Mouse (Mus musculus): ENCODE measurements around the gene Gm20388.
A peak's percentile ranks its signal among the peaks of the same experiment; 100 is the strongest.

The Gm20388 gene

DNA sequence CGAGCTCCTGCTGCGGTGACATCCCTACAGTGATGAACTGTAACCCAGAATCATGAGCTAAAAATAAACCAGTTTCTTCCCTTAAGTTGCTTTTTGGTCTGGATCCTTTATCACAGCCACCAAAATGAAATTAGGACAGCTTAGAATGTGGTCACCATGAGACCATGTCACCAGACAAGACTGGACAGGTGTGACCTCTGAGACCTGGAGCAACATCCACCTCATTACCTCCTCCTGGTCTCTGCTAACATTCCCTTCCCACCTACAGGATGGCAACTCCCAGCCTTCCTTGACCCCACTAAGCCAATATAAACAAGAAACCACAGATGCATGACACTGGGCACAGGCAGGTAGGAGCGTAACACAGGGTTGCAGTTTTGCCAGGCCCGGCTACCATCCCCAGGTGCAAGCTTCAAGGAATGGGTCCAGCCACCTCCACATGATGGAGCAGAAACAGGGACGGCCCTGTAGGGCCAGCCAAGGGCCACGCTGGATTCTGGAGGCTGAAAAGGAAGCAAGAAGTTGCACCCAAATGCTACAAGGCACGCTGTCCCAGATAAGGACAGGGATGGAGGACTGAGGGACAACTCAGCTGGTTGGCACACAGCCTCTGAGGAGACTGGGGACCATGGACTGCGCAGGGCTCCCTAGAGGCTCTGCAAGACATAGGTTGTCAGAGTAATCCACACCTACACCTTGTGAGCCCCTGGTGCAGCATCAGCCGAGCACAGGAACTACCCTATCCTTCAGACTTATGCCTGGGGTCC, 2627.9 kb downstream of the Gm20388 start:
- DNase-seq, result no peak

DNA sequence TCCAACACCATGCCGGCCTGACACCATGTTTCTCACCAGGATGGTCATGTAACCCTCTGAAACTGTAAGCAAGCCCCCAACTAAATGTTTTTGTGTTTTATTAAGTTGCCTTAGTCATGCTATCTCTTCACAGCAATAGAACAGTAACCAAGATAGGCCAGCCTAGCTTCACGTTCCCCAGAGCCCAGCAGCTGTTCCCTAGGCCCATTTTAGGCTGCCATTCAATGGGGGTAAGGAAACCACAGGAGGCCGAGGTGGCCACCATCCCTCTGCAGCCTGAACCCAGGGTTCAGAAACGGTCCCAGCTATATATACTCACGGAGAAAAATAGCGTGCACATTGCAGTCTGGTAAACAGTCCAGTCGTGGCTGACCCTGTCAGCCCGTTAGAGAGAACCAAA, 2633.5 kb downstream of the Gm20388 start:
- no peak for DNase-seq

DNA sequence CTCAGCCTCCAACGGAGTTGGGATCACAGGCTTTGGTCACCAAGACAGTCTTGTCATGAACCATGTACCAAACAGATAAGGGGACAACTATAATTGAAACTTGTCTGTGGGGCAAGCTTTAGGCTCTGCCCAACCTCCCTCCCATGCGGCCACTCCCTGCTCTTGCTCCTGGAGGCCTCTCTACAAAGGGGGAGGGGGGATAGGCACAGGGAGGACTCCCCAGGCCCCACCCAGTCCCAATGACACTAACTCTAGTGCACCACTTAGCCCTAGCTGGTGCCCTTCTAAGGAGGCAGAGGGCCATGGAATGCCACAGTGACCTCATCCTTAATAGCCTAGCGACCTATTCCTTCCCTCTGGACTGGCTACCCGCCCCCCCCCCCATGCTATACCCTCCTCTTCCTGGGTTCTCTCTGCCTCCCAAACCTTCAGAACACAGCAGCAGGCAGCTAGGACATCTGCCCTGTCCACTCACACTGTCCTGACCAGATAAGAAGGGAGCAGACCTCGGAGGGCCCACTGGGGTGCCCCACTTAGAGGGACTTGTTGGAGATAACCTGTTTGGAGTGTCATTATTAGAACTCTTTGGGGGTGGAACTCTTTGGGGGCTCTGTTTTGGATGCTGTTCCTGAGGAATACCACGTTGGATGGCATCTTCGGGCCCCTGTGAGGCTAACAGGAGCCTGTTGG, 2635.6 kb downstream of the Gm20388 start:
- no peak for DNase-seq

DNA sequence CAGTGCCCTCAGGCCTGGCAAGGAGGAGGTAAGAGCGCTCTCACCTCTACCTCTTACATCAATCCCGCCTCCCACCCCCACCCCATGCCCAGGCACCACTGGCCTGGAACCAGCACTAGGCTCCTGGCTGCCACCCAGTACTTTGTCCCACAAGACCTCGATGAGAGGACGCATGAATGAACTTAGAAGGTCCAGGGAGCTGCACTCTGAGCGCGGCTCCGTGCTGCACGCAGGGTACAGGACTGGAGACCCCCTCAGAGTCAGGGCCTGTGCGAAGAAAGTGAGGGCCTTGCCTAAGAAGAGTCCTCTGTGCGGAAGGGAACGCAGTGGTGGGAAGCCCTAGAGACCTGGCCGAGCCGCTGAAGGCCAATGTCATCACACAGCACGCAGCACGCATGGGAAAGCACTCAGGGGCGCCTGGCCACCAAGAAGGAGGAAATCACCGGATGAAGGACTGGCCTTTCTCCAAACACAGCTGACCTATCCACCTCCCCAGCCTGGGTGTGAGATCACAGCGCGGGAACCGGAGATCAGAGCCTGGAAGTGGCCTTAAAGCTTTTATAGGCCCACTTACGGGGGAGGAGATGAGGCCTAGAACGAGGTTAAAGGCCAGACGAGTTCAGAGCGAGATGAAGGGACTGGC, 2636.3 kb downstream of the Gm20388 start:
- DNase-seq, result no peak

DNA sequence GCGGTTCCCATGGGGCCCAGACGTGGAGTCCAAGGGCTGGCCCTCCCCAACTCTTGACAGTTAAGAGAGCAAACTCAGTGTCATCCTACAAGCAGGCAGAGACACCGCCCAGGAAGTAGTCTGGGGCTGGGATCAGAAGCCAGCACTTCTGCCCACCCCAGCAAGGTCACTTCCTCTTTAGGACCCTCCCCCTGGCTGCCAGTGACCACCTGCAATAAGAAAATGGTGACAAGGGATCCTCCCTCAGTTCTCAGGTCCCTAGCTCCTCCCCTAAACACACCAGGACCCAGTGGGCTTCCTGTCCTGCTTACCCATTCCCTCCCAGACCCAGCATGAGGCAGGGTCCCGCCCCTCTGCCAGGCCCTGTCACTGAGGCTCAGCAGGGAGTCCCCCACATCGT, 2637.2 kb downstream of the Gm20388 start:
- DNase-seq, result no peak

DNA sequence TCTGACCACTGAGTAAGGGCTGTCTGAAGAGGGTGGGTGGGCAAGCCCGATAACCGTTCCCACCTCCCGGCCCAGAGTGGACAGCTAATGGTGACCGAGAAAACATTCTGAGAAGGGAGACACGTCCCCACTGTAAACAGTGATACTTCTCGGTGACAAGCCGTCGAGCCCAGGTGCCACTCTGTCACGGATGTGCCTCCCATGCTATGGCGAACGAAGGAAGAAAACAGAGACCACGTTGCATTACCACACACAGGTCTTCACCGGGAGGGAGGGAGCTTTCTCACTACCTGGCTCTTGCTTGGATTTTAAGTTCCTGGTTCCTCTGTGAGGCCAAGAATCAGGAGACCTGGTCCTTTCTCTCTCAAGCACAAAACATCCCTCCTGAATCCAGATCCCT, 2637.7 kb downstream of the Gm20388 start:
- DNase-seq, result no peak

DNA sequence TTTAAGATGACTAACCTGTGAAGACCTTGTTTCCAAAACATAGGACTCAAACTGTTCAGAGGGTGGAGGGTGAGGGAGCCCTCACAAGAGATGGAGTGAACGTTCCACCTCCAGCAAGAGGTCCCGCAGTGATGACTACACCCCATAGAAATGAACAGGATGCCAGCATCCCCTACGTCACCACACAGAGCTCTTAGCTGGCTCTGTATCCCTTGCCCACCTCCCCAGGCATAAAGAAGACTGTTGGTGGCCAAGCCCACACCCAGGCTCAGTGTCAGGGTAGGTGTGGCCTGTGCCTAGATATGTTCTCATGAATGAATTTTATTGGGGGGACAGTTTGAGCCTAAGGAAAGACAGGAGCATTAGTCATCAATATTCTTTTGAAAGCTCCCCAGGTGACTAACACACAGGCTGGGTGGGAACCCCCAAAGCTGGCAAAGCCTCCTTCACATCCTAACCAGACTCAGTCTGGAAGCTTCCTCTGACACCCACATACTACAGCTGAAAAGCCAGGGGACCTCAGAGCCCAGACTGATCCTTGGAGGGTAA, 2638.3 kb downstream of the Gm20388 start:
- DNase-seq, result no peak

DNA sequence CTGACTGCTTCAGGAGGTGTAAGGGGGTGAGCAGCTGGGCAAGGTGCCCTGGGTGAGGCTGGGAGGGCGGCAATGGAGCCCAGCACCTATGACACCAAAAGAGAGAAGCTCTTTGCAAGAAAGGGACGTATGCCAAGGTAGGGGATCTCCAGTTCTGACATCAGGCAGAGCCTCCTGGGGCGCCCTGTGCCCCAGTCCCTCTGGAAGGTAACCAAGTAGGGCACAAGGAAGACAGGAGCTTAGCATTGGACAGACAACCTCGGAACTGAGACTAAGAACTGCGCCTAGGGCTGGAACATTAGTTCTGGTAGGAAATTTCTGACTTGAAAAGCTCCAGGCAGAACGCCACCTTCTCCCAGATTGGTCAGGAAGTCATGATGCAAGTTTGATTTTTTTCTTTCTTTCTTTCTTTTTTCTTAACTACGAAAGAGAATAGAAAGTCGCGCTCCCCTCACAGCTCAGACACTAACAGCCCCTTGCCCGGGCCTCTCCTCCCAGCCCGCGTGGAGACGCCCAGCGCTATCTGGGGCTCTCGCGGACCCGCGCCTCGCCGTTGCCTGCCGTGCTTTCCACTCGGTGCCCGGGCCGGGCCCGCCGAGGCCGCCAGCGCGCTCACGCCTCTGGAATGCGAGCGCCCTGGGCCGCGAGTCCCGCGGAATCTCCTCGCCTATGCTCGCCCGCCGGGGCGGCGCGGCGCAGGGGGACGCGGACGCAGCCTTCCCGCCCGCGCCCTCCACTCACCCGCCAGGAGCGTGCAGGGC, 2639.8 kb downstream of the Gm20388 start:
- no peak for DNase-seq

DNA sequence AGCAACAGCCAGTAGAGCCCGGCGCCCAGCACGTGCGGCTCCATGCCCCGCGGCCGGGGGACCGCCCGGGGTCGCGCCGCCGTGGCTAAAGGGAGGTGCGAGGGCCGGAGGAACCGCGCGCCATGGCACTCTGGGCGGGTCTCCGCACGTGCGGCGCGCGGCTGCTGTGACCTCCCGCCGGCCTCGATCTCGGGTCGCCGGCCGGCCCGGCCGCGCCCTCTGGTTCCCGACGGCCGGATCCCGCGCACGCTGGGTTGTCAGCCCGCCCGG, 2640.3 kb downstream of the Gm20388 start:
- DNase-seq, result no peak

DNA sequence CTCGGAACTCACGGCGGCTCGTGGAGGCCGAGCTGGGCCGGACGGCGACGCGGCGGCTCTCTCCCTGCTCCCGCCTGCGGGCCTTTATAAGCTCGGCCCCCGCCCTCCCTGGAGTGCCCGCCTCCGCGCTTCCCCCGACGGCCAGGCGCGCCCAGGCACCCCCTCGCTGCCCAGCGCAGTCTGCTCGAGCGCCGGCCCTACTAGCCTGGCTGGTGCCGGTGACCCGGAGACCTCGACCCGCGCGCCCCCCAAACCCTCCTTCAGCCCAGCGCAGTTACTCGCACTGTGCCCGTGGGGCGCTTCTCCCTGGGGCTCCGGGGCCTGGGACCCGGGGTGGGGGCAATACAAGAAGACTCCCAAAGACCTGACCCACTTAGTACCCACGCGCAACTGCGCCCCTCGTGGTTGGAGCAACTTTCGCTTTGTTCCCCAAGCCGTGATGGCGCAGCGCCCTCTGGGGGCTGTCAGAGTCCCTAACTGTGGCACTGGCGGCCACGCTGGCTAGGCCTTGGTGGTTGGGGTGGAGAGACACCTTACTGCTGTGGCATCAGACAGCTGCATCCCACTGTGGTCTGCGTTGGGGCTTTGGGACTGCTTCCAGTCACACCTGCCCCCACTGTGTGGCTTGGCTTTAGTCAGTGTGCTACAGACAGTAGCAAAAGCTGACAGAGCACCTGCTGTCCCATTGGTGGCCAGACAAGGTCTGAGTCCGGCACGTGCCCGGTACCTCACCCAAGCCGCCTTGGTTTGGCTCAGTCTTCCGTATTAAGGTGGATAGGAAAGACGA, 2640.8 kb downstream of the Gm20388 start, which contains the start of gene Piezo1:
TSS of gene Piezo1 (minus strand) at position 65 of the 787 bp plus-strand sequence.
- no peak for DNase-seq

DNA sequence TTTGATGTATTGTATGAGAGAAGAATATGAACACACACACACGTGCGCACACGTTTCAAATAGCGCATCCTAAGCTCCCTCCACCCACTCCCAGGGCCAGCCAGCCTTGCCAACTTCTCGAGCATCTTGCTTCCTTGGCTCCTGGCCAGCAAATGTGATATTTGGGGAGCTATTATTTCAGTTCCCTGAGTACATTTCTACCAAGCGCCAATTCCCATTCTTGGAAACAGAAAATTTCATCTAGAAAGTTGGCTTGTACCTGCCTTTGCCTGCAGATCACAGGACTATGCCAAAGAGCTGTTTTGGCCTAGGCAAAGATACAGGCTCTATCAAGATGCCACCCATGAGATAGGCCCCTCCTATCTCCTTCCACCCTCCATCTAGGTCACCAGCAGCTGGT, 2644.1 kb downstream of the Gm20388 start:
- DNase-seq, result peak; percentile 77

DNA sequence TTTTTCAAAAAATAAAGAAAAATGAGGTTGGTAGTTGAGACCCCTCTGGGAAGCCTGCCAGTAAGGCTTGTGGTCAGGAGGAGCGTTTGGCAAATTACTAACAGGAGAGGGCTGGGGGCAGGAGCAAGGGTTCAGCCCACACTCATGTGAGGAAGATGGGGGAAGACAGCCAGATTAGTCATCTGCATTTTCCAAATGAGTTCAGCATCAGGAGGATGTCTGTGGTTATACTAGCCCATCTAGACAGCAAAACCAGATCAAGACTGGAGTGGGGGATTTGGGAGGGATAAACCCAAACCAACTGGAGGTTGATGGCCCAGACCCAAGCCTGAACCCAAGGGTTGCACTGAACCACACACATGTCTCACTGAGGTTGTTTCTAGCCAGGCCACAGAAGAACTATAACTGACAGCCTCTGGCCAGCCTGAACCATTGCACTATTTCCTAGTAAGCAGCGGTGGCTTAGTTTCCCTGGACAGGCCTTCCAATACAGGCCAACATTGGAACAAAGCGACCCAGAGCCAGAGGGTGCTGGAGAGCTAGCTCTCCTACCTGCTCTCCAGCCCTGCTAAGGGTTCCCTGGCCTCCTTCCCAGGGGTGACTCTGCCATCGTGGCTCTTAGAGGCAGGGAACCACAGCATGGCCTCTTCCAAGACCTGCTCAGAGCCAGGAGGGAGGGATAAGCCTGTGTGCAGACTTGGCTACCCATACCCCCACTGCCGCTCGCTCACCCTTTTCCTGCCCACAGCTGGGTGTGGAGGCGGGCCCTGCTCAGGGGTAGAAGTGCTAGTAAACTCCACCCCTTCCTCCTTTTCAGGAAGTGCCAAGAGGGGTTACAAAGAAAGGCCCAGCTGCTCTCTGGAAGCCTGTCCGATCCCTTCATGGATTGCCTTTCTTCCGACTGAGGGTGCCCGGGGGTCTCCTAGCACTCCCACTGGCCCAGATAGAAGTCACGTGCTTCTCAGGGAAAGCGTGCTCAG, 2645.7 kb downstream of the Gm20388 start:
- no peak for DNase-seq

DNA sequence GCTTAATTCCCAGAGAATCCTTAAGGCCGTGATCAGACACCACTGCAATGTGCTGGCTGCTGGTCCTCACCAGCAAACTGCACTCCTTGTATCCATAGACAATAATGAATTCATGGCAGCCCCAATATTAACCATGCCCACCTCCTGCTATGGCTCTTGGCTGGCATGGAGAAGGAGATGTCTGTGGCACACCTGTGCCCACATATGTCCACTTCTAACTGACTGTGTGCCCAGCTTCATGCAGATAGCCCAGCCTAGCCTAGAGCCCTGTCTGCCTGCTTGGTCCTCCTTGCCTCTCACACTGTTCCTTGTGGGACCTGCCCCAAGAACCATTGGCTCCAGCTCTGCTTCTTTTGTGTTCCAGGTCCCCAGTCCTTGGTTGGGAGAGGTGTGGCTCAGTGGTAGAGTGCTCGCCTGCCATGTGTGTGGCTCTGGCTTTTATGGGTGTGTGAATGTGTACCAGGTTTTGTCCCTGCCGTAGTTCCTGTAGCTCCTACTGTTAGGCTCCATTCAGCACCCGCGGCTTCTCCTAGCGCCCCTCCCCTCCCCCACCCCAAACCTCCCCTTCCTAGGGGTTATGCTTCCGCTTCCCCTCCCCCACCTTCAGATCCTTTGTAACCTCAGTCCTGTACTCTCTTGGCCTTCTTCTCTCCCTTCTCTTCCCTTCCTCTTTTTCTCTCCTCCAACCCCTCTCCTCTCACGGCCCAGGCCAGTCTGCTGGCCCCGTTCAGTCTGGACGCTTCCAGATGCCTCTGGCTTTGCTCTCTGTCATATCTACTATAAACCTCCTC, 2646.8 kb downstream of the Gm20388 start:
- no peak for DNase-seq

DNA sequence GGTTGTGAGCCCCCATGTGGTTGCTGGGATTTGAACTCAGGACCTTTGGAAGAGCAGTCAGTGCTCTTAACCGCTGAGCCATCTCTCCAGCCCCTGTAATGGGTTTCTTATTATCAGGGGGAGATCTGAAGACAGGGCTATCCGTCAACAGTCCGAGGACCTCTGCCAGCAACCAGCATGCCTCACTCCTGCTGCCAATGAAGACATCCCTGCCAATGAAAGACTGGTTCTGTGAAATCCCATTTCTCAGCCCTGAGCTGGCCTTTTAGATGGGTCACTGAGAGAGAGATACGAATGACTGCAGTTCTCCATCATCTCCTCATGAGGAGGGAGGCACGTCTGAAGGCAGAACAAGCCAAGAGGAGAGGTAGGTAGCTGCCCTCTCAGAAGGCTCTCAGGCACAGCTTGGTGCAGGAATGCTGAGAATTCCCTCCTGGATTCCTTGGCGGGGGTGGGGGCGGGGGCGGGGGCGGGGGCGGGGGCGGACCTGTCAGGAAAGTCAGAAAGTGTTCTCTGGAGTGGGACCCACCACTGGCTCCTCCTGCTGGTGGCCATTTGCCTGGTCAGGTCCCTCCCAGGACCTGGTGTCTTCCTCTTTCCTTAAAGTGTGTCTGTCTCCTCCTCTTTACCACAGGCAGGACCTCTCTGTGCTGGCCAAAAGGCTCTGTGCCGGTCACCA, 2648.2 kb downstream of the Gm20388 start:
- DNase-seq, result no peak

DNA sequence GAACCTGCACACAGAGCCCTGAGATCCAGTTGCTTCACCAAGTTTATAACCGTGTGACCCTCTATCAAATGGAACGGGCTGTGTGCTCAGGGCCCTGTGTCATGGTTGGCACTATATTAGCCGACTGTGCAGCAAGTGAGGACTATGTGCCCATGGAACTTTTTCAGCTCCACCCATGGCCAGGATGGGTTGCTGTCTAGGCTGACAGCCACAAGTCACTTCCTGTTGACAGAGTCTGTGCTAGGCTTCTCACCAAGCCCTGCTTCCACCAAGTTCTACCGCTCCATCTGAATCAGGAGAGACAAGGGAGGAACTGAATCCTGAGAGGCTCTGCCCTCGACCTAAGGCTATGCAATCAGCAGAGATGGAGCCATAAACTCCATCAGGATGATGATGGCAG, 2650.6 kb downstream of the Gm20388 start:
- no peak for DNase-seq

DNA sequence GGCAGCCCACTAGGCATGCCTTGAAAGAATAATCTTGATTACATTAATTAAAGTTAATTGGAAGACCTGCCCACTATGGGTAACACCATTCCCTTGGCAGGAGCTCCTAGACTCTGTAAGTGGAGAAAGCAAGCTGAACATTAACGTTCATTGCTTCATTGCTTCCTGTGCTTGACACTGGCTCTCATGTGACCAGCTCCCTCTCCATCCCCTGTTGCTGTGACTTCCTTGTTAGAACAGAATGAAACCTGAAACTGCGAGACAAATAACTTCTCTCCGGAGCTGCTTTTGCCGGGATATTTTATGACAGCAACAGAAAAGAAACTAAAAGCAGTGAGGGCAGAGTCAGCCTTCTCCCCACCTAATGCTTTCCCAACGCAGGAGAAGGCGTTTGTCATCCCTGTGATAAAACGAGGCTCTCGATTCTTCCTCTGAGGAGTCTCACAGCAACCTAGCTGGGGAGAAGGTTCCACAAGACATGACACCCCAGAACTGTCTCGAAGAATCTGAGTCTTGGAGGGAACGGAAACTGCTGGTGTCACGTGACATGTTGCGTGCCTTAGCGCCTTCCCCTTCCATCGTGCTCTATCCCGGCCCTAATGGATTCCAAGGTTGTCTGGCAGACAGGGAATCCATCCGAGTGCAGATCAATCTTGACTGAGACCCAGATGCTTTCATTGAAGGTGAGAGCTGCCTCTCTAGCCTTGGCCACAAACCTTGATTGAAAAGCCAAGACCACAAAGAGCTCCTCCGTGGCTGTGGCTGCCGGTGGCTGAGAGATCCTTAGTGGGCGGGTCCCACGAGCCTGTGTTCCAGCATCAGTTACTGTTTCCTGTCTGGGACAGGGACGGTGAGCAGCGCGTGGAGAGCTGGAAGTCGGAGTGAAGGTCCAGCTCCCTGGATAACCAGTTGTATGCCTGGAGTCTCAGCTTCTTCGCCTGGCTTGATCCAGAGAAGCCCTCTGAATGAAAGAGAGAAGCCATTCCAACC, 2654.0 kb downstream of the Gm20388 start:
- DNase-seq, result no peak

DNA sequence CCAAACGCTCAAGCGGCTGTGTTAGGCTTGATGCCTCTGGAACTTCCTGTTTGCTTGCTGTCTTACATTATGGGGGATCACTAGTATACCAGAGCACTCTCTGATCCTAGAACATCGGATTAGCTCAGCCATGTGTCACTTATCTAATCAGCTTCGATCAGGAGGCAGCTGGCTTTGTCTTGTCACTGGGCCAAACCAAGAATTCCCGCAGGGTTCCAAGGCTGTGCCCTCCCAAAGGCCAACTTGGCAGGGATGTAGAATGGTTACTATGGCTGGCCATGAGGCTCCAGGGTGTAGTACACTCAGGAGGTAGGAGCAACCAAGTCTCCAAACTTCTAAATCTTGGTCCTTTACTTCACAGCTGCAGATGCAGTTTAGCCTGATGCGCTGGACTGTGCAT, 2656.1 kb downstream of the Gm20388 start:
- no peak for DNase-seq

DNA sequence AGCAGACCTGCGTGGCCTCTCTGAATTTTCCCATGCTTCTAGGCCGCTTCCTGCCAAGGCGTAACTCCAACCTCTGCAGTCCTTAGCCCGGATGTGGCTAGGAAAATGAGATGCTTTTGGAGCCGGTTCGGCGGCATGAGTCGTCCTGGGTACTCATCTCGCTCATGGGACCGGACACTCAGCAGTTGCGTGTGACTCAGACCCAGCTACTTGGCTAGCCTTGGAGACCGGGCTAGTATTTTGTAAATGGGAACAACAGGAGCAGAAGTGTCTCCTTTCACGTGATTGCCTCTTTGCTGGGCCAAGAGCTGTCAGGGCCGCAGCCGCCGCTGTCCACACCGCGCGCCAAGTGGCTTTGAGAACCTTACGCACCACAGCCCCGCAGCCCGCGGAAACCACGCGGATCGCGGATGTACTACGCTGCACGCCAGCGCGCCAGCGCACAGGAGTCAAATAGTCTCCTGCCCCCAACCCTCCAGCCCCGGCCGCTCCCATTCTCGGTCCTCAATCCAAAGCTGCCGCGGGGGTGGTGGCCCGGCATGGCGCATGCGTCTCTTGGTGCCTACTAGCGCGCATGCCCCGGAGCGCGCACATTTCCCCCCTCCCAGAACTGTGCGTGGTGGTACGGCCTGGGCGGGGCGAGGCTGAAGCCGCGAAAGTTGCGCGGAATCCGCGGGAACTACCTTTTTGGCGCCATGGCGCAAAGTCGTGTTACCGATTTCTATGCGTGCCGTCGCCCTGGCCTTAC, 2656.9 kb downstream of the Gm20388 start, which contains the start of gene Cdt1:
TSS of gene Cdt1 (plus strand) at position 655 of the 748 bp plus-strand sequence.
- peak; percentile 96 for DNase-seq
